Mouse (Mus musculus) frontal cortex, postnatal 25 days (tissue): ENCODE results near the gene Cc2d2a.

ENCODE experiments used
- DNase-seq, 2 experiments: peaks; one replicate each; pipeline ENCODE4 v3.0.0; 2022; ENCODE audit warnings: low spot score in 2 of 2

Cc2d2a gene

GRCm38 (mm10) chr5:43728375-43729165 lies 66.4 kb downstream of the Cc2d2a start:
- no peak for DNase-seq

- no peak for DNase-seq
Measured at GRCm38 (mm10) chr5:43732381-43732780, 70.2 kb downstream of the Cc2d2a start.

- no peak for DNase-seq
Measured at GRCm38 (mm10) chr5:43744187-43744586, 82.0 kb downstream of the Cc2d2a start.

- DNase-seq, result no peak
Measured at GRCm38 (mm10) chr5:43745156-43745555, 83.0 kb downstream of the Cc2d2a start.

GRCm38 (mm10) chr5:43748039-43748438 lies 85.9 kb downstream of the Cc2d2a start:
- DNase-seq, result no peak

GRCm38 (mm10) chr5:43749092-43749491 lies 86.9 kb downstream of the Cc2d2a start:
- no peak for DNase-seq

- DNase-seq, result no peak
Measured at GRCm38 (mm10) chr5:43770618-43771354, 108.6 kb downstream of the Cc2d2a start.

- DNase-seq, result no peak
Measured at GRCm38 (mm10) chr5:43771555-43771954, 109.4 kb downstream of the Cc2d2a start.

GRCm38 (mm10) chr5:43776407-43776806 lies 114.3 kb downstream of the Cc2d2a start:
- no peak for DNase-seq

GRCm38 (mm10) chr5:43776993-43777392 lies 114.8 kb downstream of the Cc2d2a start:
- no peak for DNase-seq

- no peak for DNase-seq
Measured at GRCm38 (mm10) chr5:43778583-43778982, 116.4 kb downstream of the Cc2d2a start.

GRCm38 (mm10) chr5:43781423-43781976 lies 119.4 kb downstream of the Cc2d2a start:
- peak; percentile 12 to 13 for DNase-seq

GRCm38 (mm10) chr5:43781977-43782930 lies 120.1 kb downstream of the Cc2d2a start:
- DNase-seq, result peak; percentile 59 to 66

- no peak for DNase-seq
Measured at GRCm38 (mm10) chr5:43783996-43784395, 121.8 kb downstream of the Cc2d2a start.

- no peak for DNase-seq
Measured at GRCm38 (mm10) chr5:43786607-43787006, 124.5 kb downstream of the Cc2d2a start.

GRCm38 (mm10) chr5:43787976-43788752 lies 126.0 kb downstream of the Cc2d2a start:
- DNase-seq, result no peak
